Mouse (Mus musculus) layer of hippocampus, adult 18-20 months (tissue): ENCODE measurements around the gene Ddx58. TPM values are rescaled to one million over a fixed set of nuclear protein-coding genes. Genes with fewer than 3 reads are reported as not detected.

ENCODE experiments used
- DNase-seq, 2 experiments: peaks; one replicate each; pipeline ENCODE4 v3.0.0; 2022; ENCODE audit warnings: low spot score in 2 of 2
- total RNA-seq, 2 experiments: library from RNA; stranded (reverse); gene quantifications; 2 replicates each; pipeline ENCODE4 v1.2.3; 2021

Ddx58 gene
- total RNA-seq, 2 experiments from 2014 or later: 3.2 to 4.2 TPM

DNA sequence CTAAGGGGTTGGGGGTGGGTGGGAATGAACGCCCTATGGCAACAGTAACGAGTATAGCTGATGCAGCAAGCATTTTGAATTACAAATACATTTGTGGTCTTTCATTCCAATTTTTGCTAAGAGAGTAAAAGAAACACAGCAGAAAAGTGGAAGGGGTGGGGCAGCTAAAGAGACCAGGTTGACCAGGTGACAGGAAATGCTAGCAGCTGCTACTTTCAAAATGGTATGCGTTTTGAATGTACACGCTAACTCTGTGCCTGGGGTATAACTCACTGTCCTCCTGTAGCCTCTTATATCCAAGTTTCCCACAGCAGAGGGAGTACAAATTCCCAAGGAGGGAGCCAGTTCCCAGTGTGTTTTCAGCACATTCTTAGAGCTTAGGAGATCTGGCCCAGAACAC lies 2.8 kb downstream of the Ddx58 start:
- DNase-seq: no peak

DNA sequence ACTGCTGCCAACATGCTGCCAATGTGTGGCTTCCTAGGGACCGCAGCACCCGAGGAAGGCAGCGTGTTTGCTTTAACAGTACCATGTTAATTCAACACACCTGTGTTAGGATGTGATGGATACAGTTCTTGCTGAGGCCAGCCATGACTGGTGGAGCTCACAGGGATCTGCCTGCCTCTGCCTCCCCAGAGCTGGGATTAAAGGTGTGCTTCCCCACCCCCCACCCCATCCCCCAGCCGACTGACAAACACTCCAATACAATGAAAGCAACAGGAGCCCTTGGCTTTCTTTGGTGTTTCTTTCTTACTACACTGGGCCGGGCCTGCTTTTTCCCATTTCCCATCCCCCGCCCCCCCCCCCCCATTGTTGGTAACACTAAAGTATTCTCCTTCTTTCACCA lies 5.4 kb downstream of the Ddx58 start:
- DNase-seq: no peak

DNA sequence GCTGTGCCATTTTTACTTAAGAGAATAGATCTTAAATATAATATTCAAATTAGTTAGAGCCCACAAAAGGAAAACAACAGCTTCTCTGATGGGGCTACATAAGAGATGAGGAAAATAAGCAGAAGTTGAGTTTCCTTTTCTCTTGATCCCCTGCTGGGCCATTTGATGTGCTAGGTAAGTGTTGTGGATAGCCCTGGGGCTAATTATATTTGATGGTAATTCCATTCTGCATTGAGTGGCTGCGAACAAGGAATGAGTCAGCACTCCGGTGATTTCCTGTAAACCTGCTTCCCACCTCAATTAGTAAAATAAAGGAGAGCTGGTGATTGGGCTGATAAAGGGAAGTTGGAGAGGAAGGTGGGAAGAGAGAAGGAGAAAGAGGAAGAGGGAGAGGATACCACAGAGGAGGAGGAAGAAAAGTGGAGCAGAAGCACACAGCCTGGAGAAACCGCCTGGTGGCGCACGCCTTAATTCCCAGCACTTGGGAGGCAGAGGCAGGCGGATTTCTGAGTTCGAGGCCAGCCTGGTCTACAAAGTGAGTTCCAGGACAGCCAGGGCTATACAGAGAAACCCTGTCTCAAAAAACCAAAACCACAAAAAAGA lies 6.5 kb downstream of the Ddx58 start:
- DNase-seq: no peak

DNA sequence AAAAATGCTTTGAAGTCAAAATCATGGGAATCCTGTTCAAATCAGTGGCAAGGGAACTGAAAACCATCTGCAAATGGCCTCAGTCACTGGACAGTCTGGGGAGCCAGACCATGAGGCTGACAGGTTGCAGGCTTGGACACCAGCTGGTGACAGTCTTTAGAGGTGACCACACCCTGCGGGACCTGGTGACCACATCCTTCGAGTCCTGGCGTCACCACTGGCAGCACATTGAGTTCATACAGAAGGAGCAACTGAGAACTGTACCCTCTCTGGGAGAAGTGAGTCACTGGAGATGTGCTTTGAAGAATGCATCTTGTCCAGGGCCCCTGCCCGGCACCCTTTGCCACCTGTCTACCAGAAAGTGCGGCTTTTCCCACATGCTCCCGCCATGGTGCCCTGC lies 9.9 kb downstream of the Ddx58 start:
- no peak for DNase-seq

DNA sequence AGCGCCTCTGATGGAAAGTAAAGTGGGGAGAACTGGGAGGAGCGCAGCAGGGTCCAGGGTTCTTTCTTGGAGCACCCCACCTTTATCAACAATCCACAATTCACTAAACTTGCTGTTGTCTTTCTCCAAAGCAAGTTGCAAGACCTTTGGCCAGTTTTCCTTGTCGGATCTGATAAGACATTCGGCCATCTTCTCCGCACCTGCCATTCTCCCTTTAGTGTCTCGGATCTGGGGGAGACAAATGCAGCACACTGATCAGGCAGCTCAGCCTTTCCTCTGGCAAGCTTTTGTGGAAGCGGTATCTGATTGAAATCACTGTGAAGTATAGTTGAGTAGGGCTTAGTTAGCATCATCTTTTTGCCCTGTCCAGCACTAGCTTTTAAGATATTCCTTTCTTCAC lies 11.7 kb downstream of the Ddx58 start:
- no peak for DNase-seq

DNA sequence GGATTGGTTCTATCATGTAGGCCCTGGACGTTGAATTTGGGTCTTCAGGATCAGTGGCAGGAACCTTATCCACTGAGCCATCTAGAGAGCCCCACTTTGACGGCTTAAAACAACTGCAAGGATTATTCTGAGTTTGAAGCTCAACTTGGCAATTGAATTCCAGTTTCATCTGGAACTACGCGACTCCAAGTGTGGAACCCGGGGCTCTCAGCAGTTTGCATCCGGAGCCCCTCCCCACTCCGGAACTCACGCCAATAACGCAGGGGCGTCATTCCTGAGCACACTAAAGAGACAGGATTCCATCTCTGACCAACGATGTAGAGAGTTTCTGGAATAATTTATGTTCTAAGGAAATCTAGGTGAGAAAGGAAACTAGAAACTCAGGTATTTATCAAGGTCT lies 12.5 kb downstream of the Ddx58 start:
- DNase-seq: no peak

DNA sequence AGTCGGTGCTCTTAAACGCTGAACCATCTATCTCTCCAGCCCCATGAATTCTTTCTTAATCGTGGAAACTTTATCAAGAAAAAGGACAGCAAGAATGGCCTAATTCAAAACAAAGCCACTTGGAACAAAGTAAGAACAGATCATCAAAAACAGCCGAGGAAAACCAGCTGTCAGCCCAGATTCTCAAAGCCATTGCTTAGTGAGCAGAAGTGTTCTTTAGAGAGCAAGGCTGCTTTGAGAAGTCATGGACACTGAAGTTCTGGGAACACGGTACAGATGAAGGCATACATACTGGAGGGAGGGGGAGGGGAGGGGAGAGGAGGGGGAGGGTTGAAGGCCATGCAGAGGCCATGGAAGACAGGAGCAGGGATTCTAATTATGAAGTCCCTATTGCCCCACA lies 13.5 kb downstream of the Ddx58 start:
- DNase-seq: no peak

DNA sequence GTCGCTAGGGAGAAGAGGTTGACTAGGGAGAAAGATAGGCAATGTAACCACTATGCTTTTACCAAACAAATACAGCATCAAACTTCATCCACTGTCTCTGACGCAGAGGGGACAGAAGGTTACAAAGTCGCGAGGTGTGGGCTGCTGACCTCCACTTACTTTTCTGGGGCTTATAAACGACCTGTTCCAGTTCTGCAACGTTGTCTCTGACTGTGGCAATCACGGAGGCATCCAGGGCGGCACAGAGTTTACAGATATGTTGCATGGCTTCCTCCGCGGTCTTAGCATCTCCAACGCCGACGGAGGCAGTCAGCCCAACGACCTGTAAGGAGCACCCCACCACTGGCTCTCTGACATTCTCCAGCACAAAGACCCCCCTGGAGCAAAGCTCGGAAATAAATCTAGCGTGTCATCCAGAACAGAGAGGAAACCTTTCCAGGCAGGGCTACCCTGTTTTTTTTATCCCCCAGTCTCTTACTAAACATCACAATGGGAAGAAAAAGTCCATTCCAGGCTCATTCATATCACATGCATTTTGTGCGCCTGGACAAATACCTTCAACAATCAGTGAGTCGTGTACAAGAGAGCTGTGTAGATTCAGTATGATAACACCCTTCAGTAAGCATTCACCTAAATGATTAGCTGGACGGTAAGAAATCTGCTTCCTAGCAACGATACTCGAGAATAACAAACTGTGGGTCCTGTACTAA lies 17.6 kb downstream of the Ddx58 start:
- DNase-seq: no peak

DNA sequence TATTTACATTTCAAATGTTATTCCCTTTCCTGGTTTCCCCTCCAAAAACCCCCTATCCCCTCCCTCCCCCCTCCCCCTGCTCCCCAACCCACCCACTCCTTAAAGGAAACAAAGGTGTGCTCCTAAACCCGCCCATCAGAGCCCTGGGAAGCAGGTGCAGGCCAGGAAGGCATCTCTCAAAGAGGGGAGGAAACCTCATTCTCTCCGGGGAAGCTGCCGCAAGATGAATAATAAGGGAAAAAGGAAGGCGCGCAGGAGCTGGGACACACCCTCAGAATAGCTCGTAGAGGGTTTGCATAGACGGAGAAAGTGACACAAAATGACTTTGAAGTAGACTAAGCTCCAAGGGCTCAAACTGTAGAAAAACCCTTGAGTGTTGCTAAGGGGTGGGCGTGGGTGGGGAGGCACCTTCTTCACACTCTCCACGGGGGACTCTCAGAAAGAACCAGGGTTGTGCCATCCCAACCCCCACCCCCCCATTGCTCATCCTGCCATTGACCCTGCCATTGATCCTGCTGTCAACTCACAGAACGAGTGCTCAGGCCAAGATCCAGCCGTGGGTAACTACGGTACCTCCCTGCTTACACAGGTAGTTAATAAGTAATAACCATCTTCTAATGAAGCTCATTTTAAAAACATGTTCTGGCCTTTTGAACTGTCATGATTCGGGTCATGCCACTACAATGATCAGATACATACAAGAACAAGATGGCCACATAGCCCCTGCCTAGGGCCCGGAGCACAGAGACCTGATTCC lies 18.4 kb downstream of the Ddx58 start:
- DNase-seq: no peak

DNA sequence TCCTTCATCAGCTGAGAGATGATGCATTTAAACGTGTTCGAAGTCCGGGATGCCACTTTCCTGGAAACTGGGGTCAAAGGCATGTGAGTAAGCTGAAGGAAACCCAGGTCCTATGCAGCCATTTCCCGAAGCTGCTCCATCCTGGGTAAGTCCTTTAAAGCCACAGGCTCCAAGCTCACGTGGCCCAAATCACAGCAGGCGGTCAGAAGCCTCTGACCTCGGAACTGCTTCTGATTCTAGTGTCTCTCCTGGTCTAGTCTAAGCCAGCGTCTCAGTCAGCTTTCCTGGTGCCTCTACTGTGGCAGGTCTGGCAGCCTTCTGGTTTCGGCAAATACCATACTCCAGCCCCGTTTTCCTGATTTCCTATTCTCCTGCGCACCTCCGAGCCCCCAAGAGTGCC lies 19.2 kb downstream of the Ddx58 start:
- DNase-seq: no peak

DNA sequence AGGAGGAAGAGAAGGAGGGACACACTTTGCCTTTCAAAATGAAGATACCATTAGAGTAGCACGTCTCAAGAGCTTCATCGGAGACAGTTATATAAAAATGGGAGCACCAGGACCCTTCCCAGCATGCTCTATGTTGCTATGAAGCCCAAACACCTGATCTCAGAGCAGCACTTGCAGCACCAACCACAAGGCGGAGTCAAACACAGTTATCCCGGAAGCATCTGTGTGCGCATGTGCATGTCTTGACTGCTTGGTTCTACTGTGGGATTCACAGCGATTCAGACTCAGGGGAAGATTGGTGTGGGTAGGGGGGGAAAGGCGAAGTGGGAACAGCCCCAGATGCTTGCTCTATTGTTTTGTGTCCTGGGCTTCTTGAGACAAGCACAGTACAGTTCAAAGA lies 21.2 kb downstream of the Ddx58 start:
- DNase-seq: no peak

DNA sequence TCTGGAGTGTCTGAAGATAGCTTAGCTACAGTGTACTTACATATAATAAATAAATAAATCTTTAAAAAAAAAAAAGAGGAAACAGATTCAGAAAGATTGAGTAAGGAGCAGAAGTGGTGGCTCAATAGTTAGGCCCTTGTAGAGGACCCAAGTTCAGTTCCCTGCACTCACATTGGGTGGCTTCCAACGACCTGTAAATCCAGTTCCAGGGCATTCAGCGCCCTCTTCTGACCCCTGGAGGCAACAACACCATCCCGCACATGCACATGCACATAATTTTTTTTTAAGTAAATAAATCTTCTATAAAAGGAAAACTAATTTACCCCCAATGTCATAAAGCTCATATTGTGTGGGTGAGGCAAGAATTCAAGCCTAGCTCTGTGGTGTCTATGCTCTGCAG lies 21.7 kb downstream of the Ddx58 start:
- DNase-seq: no peak

DNA sequence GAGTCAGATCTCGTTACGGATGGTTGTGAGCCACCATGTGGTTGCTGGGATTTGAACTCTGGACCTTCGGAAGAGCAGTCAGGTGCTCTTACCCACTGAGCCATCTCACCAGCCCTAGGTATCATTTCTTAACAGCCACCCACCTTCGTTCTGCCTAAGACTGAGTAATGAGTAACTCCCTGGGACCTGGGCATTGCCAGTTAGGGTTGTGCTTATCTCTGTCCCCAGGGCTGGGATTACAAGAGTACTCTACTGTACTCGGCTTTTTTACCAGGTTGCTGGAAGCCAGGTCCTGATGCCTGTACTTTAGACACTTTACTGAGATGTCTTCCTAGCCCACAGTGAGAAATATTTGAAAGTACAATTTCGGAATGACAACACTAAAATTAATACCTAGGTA lies 27.5 kb downstream of the Ddx58 start:
- DNase-seq: no peak

DNA sequence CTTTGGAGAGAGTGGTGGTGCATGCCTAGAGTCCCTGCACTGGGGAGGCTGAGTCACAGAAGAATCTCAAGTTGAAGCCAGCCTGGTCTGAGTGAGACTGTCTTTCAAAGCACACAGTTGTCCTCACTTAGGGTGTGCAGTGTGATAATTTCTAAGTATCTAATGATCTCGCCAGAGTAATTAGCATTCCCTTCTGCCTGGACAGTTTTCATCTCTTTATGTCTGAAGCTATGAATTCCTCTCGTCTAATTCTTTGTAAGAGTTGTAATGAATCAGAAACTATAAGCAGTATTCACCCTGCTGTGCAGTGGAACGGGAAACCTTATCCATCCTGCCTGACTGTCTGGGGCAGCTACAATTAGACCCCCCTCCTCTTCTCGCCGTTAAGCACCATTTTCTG lies 31.9 kb downstream of the Ddx58 start:
- DNase-seq: no peak

DNA sequence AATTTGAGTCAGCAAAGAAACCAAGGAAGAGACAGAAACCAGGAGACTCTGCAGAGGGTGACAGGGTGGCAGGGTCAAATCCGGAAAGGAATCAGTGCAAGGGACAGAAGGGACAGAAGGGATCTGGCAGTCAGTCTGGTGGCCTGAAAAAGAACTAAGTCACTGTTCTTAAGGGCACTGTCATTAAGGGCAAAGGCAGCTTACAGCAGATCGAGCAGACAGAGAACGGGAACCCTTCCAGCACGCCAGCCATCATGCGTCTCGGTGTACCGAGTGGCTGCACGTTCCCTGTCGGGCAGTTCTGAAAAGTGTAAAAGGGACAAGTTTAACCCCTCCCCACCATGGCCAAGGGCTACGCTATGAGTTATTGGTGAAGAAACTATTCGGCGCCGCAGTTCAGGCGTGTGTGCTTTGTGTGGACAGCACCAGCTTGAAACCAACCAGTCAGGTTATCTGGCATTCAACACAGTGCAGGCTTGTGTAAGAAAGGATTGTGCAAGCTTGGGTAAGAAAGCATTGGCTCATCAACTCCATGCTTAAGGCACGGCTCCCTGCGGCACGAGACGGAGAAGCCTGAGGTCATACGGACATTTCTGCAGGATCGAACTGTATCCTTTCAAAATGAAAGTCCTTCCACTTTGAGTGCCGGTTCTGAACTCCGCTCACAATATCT lies 34.3 kb downstream of the Ddx58 start:
- no peak for DNase-seq

DNA sequence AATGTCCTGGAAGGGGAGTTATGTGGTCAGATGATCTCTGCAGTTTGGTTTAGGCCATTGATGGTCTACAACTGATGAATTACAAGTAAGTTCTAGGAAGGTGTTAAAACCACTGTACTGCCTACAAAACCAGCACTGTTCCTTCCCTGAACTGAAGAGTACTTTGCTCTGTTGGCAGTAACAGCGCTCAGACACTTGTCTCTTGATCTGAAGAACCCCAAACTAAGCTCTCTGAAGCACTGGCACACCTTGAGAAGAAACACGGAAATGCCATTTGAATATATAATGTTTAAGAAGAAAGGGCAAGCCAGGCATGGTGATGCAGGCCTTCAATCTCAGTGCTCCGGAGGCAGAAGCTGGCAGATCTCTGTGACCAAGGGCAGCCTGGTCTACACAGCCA lies 35.3 kb downstream of the Ddx58 start:
- no peak for DNase-seq

DNA sequence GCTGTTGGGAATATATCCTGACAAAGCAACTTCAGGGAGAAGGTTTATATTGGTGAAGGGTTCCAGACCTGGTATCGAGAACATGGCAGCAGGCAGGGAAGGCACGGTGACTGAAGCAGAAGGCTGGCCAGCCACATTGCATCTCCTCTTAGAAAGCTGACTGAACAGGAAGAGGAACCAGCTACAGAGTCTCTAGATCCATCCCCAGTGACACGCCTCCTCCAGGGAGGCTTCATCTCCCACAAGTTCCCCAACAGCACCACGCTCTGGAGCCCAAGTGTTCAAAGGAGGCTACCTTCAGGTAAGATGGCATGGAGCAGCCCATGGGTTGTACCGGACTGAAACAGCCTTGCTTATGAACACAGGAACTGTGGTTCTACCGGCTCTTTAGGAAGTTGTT lies 37.4 kb downstream of the Ddx58 start:
- no peak for DNase-seq

DNA sequence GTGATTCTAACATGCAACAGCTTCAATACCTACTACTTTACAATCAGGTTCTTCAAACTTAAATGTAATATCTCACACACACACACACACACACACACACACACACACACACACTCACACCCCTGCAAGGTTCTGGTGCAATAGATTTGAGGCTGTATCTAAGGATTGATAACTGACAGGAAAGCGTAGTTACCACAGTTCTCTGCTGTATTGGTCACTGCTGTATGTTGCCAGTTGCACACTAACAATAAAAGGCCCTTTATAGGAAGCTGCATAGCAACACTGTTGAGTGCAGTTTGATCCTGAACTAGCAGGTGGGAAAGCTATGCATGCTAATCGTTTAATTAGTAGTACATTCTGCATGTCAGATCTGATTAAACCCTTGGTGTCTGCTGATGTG lies 44.3 kb downstream of the Ddx58 start:
- DNase-seq: no peak

DNA sequence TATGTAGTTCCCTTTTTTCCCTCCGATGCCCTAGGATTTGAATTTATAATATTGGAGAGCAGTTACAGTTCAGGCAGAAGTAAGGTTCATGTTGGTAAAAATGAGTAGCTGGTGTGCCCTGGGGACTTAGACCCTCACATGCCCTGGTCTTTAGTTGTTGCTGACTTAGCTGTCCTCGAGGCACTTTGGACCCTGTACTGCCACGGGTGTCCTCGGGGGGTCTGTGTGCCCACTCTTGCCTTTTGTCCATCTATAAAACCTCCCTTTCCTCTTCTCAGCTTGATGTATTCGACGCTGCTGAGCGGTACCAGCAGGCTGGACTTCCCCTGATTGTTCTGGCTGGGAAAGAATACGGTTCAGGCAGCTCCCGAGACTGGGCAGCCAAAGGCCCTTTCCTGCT lies 46.2 kb downstream of the Ddx58 start:
- no peak for DNase-seq

DNA sequence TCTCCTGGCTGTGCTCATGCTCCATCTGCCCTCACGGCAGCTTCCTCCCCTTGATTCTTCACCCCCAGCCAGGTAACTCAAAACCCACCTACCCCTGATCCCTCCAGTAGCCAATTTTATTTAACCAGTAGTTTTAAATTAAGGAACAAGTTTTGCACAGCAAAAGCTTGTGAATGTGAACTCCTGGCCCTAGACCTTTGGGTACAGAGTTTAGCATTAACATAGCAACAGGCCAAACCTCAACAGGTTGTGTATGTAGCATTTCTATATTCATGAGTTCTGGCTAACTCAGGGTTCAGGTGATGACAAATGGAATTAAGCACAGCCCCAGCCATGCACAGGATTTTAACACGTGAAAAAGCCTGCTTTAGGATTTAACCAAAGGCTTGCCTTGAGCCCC lies 47.4 kb downstream of the Ddx58 start:
- DNase-seq: no peak

DNA sequence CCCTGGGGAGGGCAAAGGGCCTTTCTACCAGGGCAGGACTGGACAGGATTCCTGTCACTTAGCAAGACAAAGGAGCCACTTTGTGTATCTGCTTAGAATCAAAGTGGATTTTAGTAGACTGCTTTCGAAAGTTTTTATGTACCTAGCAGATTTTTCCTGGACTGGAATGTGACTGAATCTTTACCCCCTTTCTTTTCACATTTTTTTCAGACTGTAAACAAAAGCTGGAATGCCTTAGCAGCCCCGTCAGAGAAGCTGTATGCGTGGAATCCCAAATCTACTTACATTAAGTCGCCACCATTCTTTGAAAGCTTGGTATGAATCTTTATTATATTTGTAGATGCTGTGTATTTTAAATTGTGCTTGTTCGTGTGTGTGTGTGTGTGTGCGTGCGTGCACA lies 51.7 kb downstream of the Ddx58 start:
- DNase-seq: no peak

DNA sequence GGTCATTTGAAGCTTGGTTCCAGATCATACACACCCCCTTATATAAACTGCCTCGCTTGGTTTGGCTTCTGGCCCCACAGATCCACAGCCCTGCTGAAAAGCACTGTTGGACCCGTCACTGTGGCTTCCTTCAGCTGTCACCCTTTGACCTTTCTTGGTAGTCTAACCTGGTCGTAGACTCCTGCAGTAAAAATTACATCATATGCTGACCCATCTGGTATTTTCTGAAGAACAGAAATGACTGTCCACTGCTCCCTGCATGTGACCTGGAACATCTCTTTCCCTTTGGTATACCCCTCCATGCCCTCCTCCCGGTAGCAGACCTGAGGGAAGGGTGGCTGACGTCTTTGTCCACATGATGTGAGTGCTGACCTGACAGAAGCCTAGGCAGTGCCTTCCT lies 55.2 kb downstream of the Ddx58 start:
- no peak for DNase-seq
